Mouse (Mus musculus) cerebellum, adult 2 months (tissue): ENCODE data around the gene Fam155a.

Experiments
- CTCF ChIP-seq: fragments of 200-500 bp; IDR thresholded peaks from 2 replicates; pipeline ENCODE4 v1.5.1; 2011; ENCODE audit warnings: low read depth, mild to moderate bottlenecking, control low read depth, low read length, moderate library complexity, borderline replicate concordance; ENCODE audit not compliant: insufficient read depth
- POLR2A ChIP-seq: fragments of 200-500 bp; IDR thresholded peaks from 2 replicates; pipeline ENCODE4 v1.6.1; 2011; ENCODE audit warnings: low read length, control low read depth, borderline replicate concordance; ENCODE audit not compliant: insufficient read depth

- TF ChIP-seq CTCF: no peak
- TF ChIP-seq POLR2A: no peak
Observed at GRCm38 (mm10) chr8:9692370-9692769, 78.6 kb downstream of the Fam155a start.
